Mouse (Mus musculus): Measurements from ENCODE around the gene Calml3. TPM values are rescaled to one million over a fixed set of nuclear protein-coding genes. Genes with fewer than 3 reads are reported as not detected.

Gene Calml3
- polyA plus RNA-seq, 1 experiment from 2014 or later: 0.14 TPM

DNA sequence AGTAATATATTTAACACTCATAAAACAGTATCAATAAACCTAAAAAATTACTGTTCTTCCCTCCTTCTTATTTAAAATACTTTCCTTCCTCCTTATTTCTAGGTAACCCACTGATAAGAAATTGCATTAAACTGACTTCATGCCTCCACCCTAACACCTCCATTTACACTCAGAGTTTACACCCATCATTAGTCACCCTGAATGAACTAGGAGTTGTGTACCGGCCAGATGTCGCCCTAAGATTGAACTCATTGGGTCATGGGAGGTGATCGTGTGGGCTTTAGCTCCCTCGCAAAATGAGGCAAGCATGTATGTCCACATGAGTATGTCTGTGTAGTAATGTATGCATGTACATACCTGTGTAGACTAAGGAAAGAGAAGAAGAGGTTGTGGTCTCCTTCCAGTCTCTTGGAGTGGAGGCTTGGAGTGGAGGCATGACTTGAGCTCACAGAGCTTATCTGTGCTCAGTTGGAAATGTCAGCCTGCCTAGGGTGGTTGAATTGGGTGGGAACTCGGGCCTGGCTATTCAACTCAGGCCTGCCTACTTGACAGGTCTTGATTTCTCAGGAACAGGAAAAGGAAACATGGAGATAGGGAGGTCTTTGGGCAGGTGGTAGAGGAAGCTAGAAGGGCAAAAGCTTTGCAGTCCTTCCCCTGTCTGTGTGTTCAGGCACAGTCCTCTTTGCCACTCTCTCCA is 26.8 kb downstream of the Calml3 start:
- no peaks in the 10 kb centered on the region for H3K36me3 ChIP-seq
- H3K9me3 ChIP-seq: no peaks in the 10 kb centered on the region
- H3K4me3 ChIP-seq: no peak overlapping the region
- WGBS: 89% methylated on average over 5 of the region's 5 CpGs
- H3K27ac ChIP-seq: no peak overlapping the region
- no peaks in the 10 kb centered on the region for H3K27me3 ChIP-seq (ENCODE audit: insufficient read depth, poor library complexity, severe bottlenecking)
- H3K4me1 ChIP-seq (replicated peaks): peaks cover 3% of the 10 kb centered on the region
- no peak for DNase-seq (ENCODE audit: low spot score)

DNA sequence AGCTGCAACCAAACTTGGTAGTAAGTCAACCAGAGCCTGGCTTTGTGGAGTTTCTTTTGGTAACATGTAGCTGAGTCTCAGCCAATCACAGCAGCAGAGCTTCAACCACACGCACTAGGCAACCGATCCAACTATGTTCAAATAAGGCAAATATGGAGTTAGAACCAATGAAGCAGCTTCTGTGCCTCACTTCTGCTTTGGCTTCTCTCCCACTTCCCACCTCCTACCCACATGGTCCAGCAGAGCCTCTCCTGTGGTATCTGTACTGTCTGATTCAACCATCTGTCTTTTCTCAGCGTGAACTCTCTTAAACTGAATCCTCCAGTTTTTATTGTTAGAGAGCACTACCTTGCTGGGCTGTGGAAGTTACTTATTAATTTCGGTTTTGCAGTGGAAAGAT is 27.7 kb downstream of the Calml3 start:
- Histone ChIP-seq H3K4me3 (no peak overlapping the region), H3K36me3 (no peaks in the 10 kb centered on the region), H3K27me3 (ENCODE audit: insufficient read depth, poor library complexity, severe bottlenecking) (no peaks in the 10 kb centered on the region), H3K4me1 (replicated peaks) (no peaks in the 10 kb centered on the region), H3K9me3 (no peaks in the 10 kb centered on the region), H3K27ac (no peak overlapping the region)
- WGBS: 91% methylated on average over 4 of the region's 4 CpGs
- no peak for DNase-seq (ENCODE audit: low spot score)

DNA sequence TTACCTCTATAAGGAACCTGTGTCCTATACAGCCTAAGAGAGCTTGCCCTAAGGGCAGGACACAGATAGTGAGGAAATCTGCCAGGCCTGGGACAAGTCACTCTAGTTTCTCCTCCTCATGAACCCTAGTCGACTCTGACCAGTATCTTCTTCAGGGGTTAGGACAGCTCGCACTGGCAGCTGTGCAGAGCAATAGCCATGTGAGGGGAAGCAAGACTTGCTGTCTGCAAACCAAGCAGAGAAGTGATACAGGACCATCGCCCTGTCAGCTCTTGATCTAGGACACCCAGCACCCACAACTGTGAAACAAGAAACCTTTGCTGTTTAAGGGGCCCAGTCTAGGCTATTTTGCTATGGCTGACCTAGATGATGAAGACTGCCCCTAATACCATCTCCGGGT is 29.1 kb downstream of the Calml3 start:
- WGBS: 87% methylated on average over 4 of the region's 4 CpGs
- Histone ChIP-seq H3K27ac (no peak overlapping the region), H3K27me3 (ENCODE audit: insufficient read depth, poor library complexity, severe bottlenecking) (no peaks in the 10 kb centered on the region)

DNA sequence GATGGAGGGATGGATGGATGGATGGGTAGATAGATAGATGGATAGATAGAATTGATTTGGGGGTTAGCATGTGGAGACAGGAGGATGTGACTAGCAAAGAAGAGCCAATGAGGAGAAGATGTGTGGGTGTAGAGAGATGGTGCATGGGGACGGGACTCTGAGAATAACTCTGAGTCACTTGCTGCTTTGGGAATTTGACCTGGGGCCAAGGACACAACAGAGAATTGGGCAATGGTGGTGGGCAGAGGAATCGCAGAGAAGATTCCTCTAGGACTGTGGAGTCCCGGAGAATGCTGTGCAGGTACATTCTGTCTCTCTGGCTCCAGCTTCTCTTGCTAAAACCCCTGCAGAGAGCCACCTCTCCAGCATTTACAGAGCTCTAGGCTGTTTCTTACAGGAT is 29.8 kb downstream of the Calml3 start:
- 90% methylated on average over 3 of the region's 3 CpGs for WGBS
- no peak for DNase-seq (ENCODE audit: low spot score)
- Histone ChIP-seq H3K4me1 (replicated peaks) (no peaks in the 10 kb centered on the region), H3K27me3 (ENCODE audit: insufficient read depth, poor library complexity, severe bottlenecking) (no peaks in the 10 kb centered on the region), H3K27ac (no peak overlapping the region), H3K9me3 (no peaks in the 10 kb centered on the region), H3K4me3 (no peak overlapping the region), H3K36me3 (no peaks in the 10 kb centered on the region)

More for the DNA sequence above, 29.1 kb downstream of the Calml3 start:
- no peak overlapping the region for H3K4me3 ChIP-seq
- H3K4me1 ChIP-seq (replicated peaks): no peaks in the 10 kb centered on the region
- no peaks in the 10 kb centered on the region for H3K36me3 ChIP-seq
- no peaks in the 10 kb centered on the region for H3K9me3 ChIP-seq
- DNase-seq (ENCODE audit: low spot score): no peak

DNA sequence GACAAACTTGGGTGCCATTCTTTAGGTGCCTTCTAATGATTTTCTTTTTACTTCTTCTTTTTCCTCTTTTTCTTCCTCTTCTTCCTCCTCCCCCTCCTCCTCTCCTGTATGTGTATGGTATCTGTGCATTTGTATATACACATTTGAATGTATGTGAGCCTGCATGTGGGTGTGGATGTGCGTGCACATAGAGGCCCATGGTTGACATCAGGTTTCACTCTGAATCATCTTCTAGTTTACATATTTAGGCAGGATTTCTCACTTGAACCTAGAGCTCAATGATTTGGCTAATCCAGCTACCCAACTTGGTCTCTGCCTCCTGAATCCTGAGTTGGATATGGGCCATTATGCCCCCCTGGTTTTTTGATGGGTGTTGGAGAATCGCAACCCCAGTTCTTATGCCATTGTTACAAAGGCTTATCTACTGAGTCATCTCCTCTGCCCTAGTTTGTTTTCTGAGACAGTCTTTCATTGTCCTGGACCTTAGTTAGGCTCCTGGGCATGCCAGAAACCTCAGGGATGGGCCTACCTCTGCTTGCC is 30.9 kb downstream of the Calml3 start:
- WGBS: 92% methylated on average over 2 of the region's 2 CpGs
- no peaks in the 10 kb centered on the region for H3K9me3 ChIP-seq
- H3K4me3 ChIP-seq: no peak overlapping the region
- no peaks in the 10 kb centered on the region for H3K4me1 ChIP-seq (replicated peaks)
- no peaks in the 10 kb centered on the region for H3K27me3 ChIP-seq (ENCODE audit: insufficient read depth, poor library complexity, severe bottlenecking)
- no peaks in the 10 kb centered on the region for H3K36me3 ChIP-seq
- no peak for DNase-seq (ENCODE audit: low spot score)
- no peak overlapping the region for H3K27ac ChIP-seq

DNA sequence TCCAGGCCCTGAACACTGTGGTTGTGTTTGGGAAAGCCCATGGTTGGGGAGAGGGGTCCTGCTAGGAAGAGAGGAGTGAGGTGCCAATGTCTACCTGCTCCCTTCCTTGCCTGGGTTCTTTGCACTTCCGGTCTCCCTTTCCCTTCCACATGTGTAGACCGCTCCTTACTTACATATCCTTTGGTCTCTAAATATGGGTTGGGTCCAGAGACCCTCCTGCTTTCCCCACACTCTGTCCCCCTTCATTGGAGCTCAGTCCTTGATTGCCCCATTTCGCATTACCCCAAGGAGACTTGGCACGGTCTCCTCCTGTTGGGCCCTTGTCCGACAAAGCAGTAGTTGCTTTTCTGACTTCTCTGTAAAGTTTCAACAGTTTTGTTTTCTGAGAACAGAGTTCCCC is 32.9 kb downstream of the Calml3 start:
- H3K4me3 ChIP-seq: no peak overlapping the region
- no peaks in the 10 kb centered on the region for H3K27me3 ChIP-seq (ENCODE audit: insufficient read depth, poor library complexity, severe bottlenecking)
- peaks cover 4% of the 10 kb centered on the region; the same call in 1 of the 2 replicates for H3K4me1 ChIP-seq (replicated peaks)
- 94% methylated on average over 5 of the region's 5 CpGs for WGBS
- no peak overlapping the region for H3K27ac ChIP-seq
- H3K36me3 ChIP-seq: no peaks in the 10 kb centered on the region
- H3K9me3 ChIP-seq: no peaks in the 10 kb centered on the region
- DNase-seq (ENCODE audit: low spot score): no peak

DNA sequence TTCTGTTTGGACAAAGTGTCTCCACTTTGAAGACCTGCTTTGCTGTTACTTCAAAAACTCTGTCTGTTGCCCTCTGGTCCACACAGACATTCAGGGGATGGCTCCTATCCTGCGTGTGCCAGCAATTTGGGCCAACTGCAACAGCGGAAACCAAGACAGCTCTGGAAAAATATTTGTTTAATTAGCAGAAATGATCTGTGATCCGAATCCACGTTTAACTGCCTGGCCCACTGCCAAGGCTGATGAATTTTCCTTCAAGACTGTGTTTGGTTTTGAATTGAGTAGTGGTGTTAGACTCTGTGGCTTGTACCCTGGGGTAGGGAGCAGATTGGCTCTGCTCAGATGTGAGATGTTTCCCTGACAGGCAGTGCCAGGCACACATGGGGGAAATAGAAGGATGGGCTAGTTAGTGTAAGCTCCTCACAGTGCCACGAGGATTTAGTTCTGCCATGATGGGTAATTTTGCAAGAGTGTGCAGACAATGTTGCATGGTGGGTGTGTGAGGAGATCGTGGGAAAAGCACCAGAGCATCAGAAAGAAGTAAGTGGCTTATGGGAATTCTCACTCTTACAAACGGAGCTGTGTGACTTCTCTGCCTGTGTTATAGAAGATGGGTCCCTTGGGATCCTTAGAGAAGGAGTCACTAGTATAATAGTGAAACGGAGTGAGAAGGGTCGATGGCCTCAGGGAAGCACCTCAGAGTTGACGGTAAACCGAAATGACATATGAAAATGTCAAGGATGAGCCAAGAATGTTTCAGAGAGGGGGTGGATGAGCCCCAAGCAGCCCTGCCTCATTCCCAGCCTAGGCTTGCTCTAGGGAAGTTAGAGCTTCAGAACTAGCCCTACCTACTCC is 33.7 kb downstream of the Calml3 start:
- no peaks in the 10 kb centered on the region for H3K27me3 ChIP-seq (ENCODE audit: insufficient read depth, poor library complexity, severe bottlenecking)
- no peak overlapping the region for H3K4me3 ChIP-seq
- H3K36me3 ChIP-seq: no peaks in the 10 kb centered on the region
- WGBS: 85% methylated on average over 11 of the region's 11 CpGs
- no peak for DNase-seq (ENCODE audit: low spot score)
- no peaks in the 10 kb centered on the region for H3K9me3 ChIP-seq
- no peak overlapping the region for H3K27ac ChIP-seq
- H3K4me1 ChIP-seq (replicated peaks): peaks cover 4% of the 10 kb centered on the region; the same call in 1 of the 2 replicates

DNA sequence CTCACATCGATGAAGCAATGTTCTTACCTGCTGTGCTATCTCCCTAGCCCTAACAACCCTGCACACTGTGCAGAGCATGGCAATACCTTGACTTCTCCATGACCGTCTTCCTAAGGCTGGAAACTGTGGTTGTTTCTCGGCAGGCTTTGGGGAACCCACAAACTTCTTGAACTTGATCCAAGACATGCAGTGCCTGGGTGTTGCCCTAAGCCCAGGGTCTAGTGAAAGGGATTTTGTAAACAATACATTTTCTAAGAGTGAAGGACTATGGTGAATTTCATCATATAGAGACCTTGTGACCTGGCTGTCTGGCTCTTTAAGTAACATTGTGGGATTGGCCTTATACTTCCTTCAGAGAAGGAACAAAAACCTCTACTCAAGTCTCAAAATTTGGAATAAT is 34.6 kb downstream of the Calml3 start:
- WGBS: 90% methylated on average over 3 of the region's 3 CpGs
- Histone ChIP-seq H3K4me3 (no peak overlapping the region), H3K4me1 (replicated peaks) (peaks cover 4% of the 10 kb centered on the region; the same call in 1 of the 2 replicates), H3K27me3 (ENCODE audit: insufficient read depth, poor library complexity, severe bottlenecking) (no peaks in the 10 kb centered on the region), H3K9me3 (no peaks in the 10 kb centered on the region), H3K27ac (no peak overlapping the region), H3K36me3 (no peaks in the 10 kb centered on the region)
- DNase-seq (ENCODE audit: low spot score): no peak

DNA sequence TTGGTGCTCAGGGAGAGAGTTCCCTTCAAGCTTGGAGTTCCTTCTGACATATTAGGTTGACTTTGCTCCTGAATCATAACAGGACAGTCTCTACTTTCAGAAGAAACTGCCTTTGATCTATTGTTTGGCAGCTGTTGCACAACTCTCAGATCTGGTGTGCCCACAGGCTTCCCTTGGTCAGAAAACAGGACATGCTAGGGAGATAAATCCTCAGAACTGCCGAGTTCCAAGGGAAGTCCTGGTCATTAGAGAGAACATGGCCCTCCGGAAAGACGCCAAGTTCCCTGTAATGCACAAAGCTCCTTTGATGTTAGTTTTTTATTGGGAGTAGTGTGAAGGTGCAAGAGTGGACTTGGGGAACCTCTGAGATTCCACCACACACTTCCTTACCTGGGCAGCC is 35.5 kb downstream of the Calml3 start:
- peaks cover 4% of the 10 kb centered on the region; the same call in 1 of the 2 replicates for H3K4me1 ChIP-seq (replicated peaks)
- no peaks in the 10 kb centered on the region for H3K36me3 ChIP-seq
- no peaks in the 10 kb centered on the region for H3K27me3 ChIP-seq (ENCODE audit: insufficient read depth, poor library complexity, severe bottlenecking)
- no peak for DNase-seq (ENCODE audit: low spot score)
- no peak overlapping the region for H3K27ac ChIP-seq
- H3K9me3 ChIP-seq: no peaks in the 10 kb centered on the region
- no peak overlapping the region for H3K4me3 ChIP-seq
- 72% methylated on average over 3 of the region's 3 CpGs for WGBS

DNA sequence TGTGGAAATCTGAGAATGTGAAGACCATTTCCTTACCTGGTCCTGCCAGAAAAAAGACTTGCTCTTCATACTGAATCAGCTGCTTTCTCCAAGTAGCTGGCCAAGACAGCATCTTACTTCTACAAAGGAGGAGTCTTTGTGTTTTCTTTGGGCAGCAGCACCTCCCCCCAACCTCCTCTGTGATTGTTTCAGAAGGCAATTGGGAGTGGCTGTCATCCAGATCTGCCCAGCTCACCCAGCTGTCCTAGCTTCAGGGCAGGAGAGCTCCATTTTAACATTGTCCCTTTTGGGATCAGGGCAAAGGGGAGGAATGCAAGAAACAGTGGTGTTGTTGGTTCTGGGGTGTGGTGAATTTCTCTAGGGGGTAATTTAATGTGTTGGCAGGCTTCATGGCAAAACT is 37.0 kb downstream of the Calml3 start:
- H3K4me3 ChIP-seq: no peak overlapping the region
- DNase-seq (ENCODE audit: low spot score): no peak
- H3K36me3 ChIP-seq: no peaks in the 10 kb centered on the region
- H3K27ac ChIP-seq: no peak overlapping the region
- no peaks in the 10 kb centered on the region for H3K9me3 ChIP-seq
- no peaks in the 10 kb centered on the region for H3K27me3 ChIP-seq (ENCODE audit: insufficient read depth, poor library complexity, severe bottlenecking)
- H3K4me1 ChIP-seq (replicated peaks): peaks cover 4% of the 10 kb centered on the region; the same call in 1 of the 2 replicates

DNA sequence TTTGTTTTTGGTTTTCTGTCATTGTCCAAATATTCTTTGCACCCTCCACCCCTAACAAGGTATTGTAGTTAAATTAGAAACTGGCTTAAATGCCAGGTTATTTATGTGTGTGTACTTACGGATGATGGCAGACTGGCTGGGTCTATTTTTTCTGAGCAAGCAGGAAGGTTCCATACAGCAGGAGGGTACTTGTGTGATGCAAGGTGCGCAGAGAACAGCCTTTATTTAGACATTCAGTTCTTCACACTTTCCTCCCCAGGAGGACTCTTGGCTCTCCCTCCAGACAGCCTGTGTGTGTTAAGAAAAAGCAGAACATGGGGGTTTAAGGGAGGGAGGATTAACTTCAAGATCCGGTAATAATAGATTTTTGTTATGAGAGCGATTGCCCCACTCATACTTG is 38.3 kb downstream of the Calml3 start:
- Histone ChIP-seq H3K4me3 (no peak overlapping the region), H3K36me3 (no peaks in the 10 kb centered on the region), H3K9me3 (no peaks in the 10 kb centered on the region), H3K27ac (no peak overlapping the region), H3K27me3 (ENCODE audit: insufficient read depth, poor library complexity, severe bottlenecking) (no peaks in the 10 kb centered on the region), H3K4me1 (replicated peaks) (peaks cover 4% of the 10 kb centered on the region; the same call in 1 of the 2 replicates)
- 91% methylated on average over 4 of the region's 4 CpGs for WGBS
- no peak for DNase-seq (ENCODE audit: low spot score)

DNA sequence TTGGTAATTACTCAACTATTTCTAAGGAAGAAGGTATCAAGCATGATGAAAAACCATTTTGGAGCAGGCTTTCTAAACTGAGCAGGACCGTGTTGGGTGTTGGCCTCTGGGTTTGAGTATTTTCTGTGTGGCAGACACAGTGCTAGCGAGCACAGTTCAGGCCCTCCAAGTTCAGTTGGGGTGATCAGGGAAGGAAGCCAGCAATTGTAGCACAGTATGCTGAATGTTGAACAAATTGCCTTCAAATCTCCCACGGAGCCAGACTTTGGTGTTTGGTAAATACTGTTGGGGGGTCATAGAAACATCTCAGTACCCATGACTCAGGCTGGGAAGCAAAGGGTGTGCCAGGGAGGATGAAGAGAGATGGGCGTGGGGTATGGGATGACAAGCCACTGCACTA is 43.0 kb downstream of the Calml3 start:
- Histone ChIP-seq H3K27ac (no peak overlapping the region), H3K4me3 (no peak overlapping the region), H3K36me3 (no peaks in the 10 kb centered on the region), H3K27me3 (ENCODE audit: insufficient read depth, poor library complexity, severe bottlenecking) (no peaks in the 10 kb centered on the region), H3K9me3 (no peaks in the 10 kb centered on the region), H3K4me1 (replicated peaks) (no peaks in the 10 kb centered on the region)
- 85% methylated on average over 4 of the region's 4 CpGs for WGBS
- DNase-seq (ENCODE audit: low spot score): no peak

DNA sequence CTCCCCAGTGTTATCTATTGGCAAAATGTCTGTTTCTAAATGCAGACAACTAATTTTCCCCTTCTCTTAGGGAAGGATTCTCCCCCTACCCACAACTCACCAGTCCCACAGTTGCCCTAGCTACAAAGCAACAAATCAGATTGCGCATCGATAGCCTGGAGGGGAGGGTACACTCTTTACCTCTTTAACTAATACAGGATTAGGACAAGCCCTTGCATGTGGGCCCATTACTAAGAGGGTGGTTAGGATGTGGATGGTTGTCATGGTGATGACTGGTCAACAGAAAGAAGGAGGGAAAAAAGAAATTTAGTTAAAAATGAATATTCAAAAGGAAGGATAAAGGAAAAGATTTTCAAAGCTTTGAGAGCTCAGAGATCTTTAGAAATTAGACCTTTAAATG is 45.8 kb downstream of the Calml3 start:
- Histone ChIP-seq H3K4me3 (no peak overlapping the region), H3K36me3 (no peaks in the 10 kb centered on the region), H3K4me1 (replicated peaks) (no peaks in the 10 kb centered on the region), H3K9me3 (no peaks in the 10 kb centered on the region), H3K27ac (no peak overlapping the region), H3K27me3 (ENCODE audit: insufficient read depth, poor library complexity, severe bottlenecking) (no peaks in the 10 kb centered on the region)
- WGBS: 95% methylated on average over 2 of the region's 2 CpGs
- DNase-seq (ENCODE audit: low spot score): no peak
